Mouse (Mus musculus): ENCODE measurements around the gene Ipo13. TPM values are rescaled to one million over a fixed set of nuclear protein-coding genes. Genes with fewer than 3 reads are reported as not detected.
A peak's percentile ranks its signal among the peaks of the same experiment; 100 is the strongest.

The Ipo13 gene
- polyA plus RNA-seq, 1 experiment from 2014 or later, result 43.2 TPM

DNA sequence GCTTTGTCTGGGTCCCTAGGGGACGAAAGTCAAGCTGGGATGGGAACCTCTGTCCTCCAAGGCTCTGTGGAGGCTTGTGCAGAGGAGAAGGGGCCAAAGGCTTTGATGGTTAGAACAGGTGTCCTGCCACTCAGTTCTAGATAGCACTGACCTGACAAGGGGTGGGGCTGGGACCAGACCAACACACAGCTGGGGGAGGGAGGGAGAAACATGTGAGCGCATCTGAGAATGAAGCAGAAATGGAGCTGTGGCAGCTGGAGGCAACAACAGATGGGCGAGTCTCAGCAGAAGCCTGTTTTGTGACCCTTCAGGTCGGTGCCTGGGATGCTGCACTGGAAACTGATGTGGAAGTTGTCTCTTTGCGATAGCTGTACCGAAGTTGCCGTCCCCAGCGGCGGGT is 45.5 kb downstream of the Ipo13 start:
- H3K4me2 ChIP-seq (ENCODE audit: low read length), result no peak overlapping the region
- H3K36me3 ChIP-seq (ENCODE audit: control insufficient read depth, insufficient read depth, low read length), result peaks cover 12% of the 10 kb centered on the region
- ATAC-seq (replicated peaks; ENCODE audit: low FRiP score, low TSS enrichment, low read depth), result no peak
- WGBS, result 61% methylated on average over 9 of the region's 9 CpGs
- no peak for DNase-seq (ENCODE audit: low spot score)
- H3K9ac ChIP-seq (ENCODE audit: low read length), result no peak overlapping the region
- no peaks in the 10 kb centered on the region for H3K9me3 ChIP-seq (ENCODE audit: control insufficient read depth, low read length)
- no peaks in the 10 kb centered on the region for H3K27me3 ChIP-seq (replicated peaks; ENCODE audit: control insufficient read depth, insufficient read depth, low read length)
- peaks cover 13% of the 10 kb centered on the region for H3K4me1 ChIP-seq (replicated peaks; ENCODE audit: control insufficient read depth, insufficient read depth, low read length)
- H3K27ac ChIP-seq (ENCODE audit: low read depth), result no peak overlapping the region
- no peak overlapping the region for H3K4me3 ChIP-seq (ENCODE audit: low read depth, low read length)

DNA sequence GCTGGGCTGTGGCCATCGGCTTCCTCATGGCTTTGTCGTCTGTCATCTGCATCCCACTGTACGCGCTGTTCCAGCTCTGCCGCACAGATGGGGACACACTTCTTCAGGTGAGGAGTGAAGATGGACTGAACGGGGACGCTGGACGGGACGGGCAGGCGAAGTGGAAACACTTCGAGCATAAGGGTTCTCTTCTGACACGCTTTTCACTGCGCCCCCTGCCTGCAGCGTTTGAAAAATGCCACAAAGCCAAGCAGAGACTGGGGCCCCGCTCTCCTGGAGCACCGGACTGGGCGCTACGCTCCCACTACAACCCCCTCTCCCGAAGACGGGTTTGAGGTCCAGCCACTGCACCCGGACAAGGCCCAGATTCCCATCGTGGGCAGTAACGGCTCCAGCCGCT is 47.0 kb downstream of the Ipo13 start:
- Histone ChIP-seq H3K4me3 (ENCODE audit: low read depth, low read length) (no peak overlapping the region), H3K27ac (ENCODE audit: low read depth) (no peak overlapping the region), H3K4me2 (ENCODE audit: low read length) (no peak overlapping the region), H3K36me3 (ENCODE audit: control insufficient read depth, insufficient read depth, low read length) (peaks cover 10% of the 10 kb centered on the region), H3K9me3 (ENCODE audit: control insufficient read depth, low read length) (no peaks in the 10 kb centered on the region), H3K27me3 (replicated peaks; ENCODE audit: control insufficient read depth, insufficient read depth, low read length) (no peaks in the 10 kb centered on the region), H3K9ac (ENCODE audit: low read length) (no peak overlapping the region), H3K4me1 (replicated peaks; ENCODE audit: control insufficient read depth, insufficient read depth, low read length) (peaks cover 12% of the 10 kb centered on the region)
- peak; percentile 26; the same call in 1 of the 2 replicates for ATAC-seq (replicated peaks; ENCODE audit: low FRiP score, low TSS enrichment, low read depth)
- peak; percentile 87 for DNase-seq (ENCODE audit: low spot score)
- 21% methylated on average over 24 of the region's 24 CpGs for WGBS

DNA sequence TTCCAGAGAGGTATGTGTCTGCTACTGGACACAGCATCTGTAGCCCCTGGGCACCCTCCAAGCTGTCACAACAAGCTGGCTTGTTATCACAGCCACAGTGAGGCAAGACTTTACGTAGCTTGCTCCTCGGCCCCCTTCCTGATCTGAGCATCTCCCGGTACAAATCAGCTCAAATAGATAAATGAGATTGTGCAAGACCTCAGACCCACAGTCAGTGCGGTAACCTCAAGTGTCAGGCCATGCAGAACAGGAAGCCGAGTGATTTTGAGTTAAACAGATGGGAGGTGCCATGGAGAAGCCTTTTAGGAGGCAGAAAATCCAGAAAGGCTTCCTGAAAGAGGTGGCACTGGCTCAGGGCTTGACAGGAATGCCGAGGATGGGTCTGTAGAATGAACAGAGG is 47.8 kb downstream of the Ipo13 start:
- Histone ChIP-seq H3K9ac (ENCODE audit: low read length) (no peak overlapping the region), H3K4me1 (replicated peaks; ENCODE audit: control insufficient read depth, insufficient read depth, low read length) (peaks cover 5% of the 10 kb centered on the region; the same call in 1 of the 2 replicates), H3K36me3 (ENCODE audit: control insufficient read depth, insufficient read depth, low read length) (peaks cover 10% of the 10 kb centered on the region), H3K4me2 (ENCODE audit: low read length) (no peak overlapping the region), H3K27ac (ENCODE audit: low read depth) (no peak overlapping the region), H3K4me3 (ENCODE audit: low read depth, low read length) (no peak overlapping the region), H3K9me3 (ENCODE audit: control insufficient read depth, low read length) (no peaks in the 10 kb centered on the region), H3K27me3 (replicated peaks; ENCODE audit: control insufficient read depth, insufficient read depth, low read length) (no peaks in the 10 kb centered on the region)
- ATAC-seq (replicated peaks; ENCODE audit: low FRiP score, low TSS enrichment, low read depth) (no peak), DNase-seq (ENCODE audit: low spot score) (no peak)
- 72% methylated on average over 6 of the region's 6 CpGs for WGBS

DNA sequence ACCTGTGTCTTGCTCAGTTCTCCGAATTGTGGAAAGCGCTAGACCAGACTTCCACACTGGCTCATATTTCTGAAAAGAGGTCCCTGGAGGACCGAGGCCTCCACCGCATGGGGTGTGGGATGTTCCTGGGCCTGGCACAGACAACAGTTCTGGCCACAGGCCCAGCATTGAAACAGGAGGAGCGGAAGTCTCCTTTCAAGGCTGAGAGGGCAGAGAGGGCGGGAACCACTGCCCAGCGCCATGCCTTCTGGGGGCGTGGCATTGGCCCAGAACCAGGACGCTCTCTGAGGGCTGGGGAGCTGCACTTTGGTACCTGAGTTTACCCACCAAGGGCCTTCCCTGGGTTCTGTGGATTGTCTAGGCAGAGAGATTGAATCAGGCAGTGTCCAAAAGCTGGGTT is 48.7 kb downstream of the Ipo13 start:
- Histone ChIP-seq H3K9me3 (ENCODE audit: control insufficient read depth, low read length) (no peaks in the 10 kb centered on the region), H3K36me3 (ENCODE audit: control insufficient read depth, insufficient read depth, low read length) (peaks cover 10% of the 10 kb centered on the region), H3K27ac (ENCODE audit: low read depth) (no peak overlapping the region), H3K4me2 (ENCODE audit: low read length) (no peak overlapping the region), H3K27me3 (replicated peaks; ENCODE audit: control insufficient read depth, insufficient read depth, low read length) (no peaks in the 10 kb centered on the region), H3K9ac (ENCODE audit: low read length) (no peak overlapping the region), H3K4me3 (ENCODE audit: low read depth, low read length) (no peak overlapping the region), H3K4me1 (replicated peaks; ENCODE audit: control insufficient read depth, insufficient read depth, low read length) (peaks cover 5% of the 10 kb centered on the region; the same call in 1 of the 2 replicates)
- WGBS, result 42% methylated on average over 9 of the region's 9 CpGs
- no peak for DNase-seq (ENCODE audit: low spot score)
- no peak for ATAC-seq (replicated peaks; ENCODE audit: low FRiP score, low TSS enrichment, low read depth)

DNA sequence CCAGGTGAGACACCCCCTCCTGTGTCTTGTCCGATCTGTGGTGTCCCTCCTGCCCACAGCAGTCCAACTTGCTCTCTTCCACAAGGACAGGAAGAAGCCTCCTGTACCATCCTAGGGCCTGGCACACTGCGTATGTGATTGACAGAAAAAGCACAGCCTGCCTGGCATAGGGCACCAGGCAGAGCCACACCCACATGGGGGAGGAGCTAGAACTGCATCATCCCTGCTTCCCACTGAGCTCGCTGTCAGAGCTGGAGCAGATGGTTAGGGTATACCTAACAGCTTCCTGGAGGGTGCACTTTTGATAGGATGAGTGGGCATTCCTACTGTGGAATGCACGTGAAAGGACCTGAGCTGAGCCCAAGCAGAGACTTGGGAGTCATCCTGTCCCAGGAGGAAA is 52.0 kb downstream of the Ipo13 start:
- Histone ChIP-seq H3K4me2 (ENCODE audit: low read length) (no peak overlapping the region), H3K9ac (ENCODE audit: low read length) (no peak overlapping the region), H3K9me3 (ENCODE audit: control insufficient read depth, low read length) (no peaks in the 10 kb centered on the region), H3K27ac (ENCODE audit: low read depth) (no peak overlapping the region), H3K36me3 (ENCODE audit: control insufficient read depth, insufficient read depth, low read length) (peaks cover 11% of the 10 kb centered on the region), H3K4me1 (replicated peaks; ENCODE audit: control insufficient read depth, insufficient read depth, low read length) (peaks cover 5% of the 10 kb centered on the region; the same call in 1 of the 2 replicates), H3K27me3 (replicated peaks; ENCODE audit: control insufficient read depth, insufficient read depth, low read length) (no peaks in the 10 kb centered on the region), H3K4me3 (ENCODE audit: low read depth, low read length) (no peak overlapping the region)
- no peak for ATAC-seq (replicated peaks; ENCODE audit: low FRiP score, low TSS enrichment, low read depth)
- WGBS, result 40% methylated on average over 4 of the region's 4 CpGs
- no peak for DNase-seq (ENCODE audit: low spot score)

DNA sequence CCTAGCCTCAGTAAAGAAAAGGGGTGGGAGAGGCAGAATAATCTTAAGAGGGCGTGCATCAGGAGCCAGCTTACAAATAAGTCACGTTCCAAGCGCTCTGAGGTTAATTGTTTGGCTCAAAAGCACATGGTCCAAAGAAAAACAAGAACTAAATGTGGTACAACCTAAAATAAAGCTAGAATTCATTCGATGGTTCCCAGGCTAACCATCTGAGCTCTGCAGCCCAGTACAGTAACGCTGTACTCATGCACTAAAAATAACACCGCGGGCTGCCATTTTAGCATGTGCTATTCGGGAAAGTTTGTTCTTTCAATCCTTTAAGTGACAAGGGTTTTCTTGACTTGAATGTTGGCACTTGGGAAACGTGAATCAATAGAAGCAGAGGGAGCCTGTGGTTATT is 54.2 kb downstream of the Ipo13 start:
- Histone ChIP-seq H3K36me3 (ENCODE audit: control insufficient read depth, insufficient read depth, low read length) (peaks cover 24% of the 10 kb centered on the region), H3K4me1 (replicated peaks; ENCODE audit: control insufficient read depth, insufficient read depth, low read length) (no peaks in the 10 kb centered on the region), H3K9ac (ENCODE audit: low read length) (no peak overlapping the region), H3K27me3 (replicated peaks; ENCODE audit: control insufficient read depth, insufficient read depth, low read length) (no peaks in the 10 kb centered on the region), H3K4me2 (ENCODE audit: low read length) (no peak overlapping the region), H3K9me3 (ENCODE audit: control insufficient read depth, low read length) (no peaks in the 10 kb centered on the region), H3K27ac (ENCODE audit: low read depth) (no peak overlapping the region), H3K4me3 (ENCODE audit: low read depth, low read length) (no peak overlapping the region)
- no peak for DNase-seq (ENCODE audit: low spot score)
- WGBS, result 89% methylated on average over 9 of the region's 9 CpGs
- no peak for ATAC-seq (replicated peaks; ENCODE audit: low FRiP score, low TSS enrichment, low read depth)

DNA sequence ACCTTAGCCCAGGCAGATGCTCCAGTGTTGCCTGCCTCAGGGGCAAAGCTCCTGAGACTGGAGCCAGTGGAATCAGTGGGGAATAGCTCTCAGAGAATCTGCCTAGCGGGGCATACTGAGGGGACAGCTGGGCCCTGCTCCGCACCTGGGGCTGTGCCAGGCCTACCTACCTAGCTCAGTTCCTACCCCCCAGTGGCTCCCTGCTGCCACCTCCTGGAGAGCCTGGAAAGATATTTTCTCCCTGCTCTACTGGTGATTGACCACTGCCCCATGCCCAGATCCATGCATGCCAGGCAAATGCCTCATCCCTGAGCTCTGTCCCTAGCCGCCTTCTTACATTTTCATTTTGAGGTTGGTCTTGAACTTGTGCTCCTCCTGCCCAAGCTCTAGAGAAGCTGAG is 56.0 kb downstream of the Ipo13 start:
- H3K4me3 ChIP-seq (ENCODE audit: low read depth, low read length), result no peak overlapping the region
- DNase-seq (ENCODE audit: low spot score), result peak; percentile 72
- no peak overlapping the region for H3K4me2 ChIP-seq (ENCODE audit: low read length)
- H3K36me3 ChIP-seq (ENCODE audit: control insufficient read depth, insufficient read depth, low read length), result peaks cover 17% of the 10 kb centered on the region
- ATAC-seq (replicated peaks; ENCODE audit: low FRiP score, low TSS enrichment, low read depth), result 0 out of 2 replicates have a peak, but pooled peaks have one; percentile 20
- no peak overlapping the region for H3K27ac ChIP-seq (ENCODE audit: low read depth)
- H3K4me1 ChIP-seq (replicated peaks; ENCODE audit: control insufficient read depth, insufficient read depth, low read length), result no peaks in the 10 kb centered on the region
- 74% methylated on average over 3 of the region's 3 CpGs for WGBS
- no peaks in the 10 kb centered on the region for H3K27me3 ChIP-seq (replicated peaks; ENCODE audit: control insufficient read depth, insufficient read depth, low read length)
- no peak overlapping the region for H3K9ac ChIP-seq (ENCODE audit: low read length)
- no peaks in the 10 kb centered on the region for H3K9me3 ChIP-seq (ENCODE audit: control insufficient read depth, low read length)

DNA sequence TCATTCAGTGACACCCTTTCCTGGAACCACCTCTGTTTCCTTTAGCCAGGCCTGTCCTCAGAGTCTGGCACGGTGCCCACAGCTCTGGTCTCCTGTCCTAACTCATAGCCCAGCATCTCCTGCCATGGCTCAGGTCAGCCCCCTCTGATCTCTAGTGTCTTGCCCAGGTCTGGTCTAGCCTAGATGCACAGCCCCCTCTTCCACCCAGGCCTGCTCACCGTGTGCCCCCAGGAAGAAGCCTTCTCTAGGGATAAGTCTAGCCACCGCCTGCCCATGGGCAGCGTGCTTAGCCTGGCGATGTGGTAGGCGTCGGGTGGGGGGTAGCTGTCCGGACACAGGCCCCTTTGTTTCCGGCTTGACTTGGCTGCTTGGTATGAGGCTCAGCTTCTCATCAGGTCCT is 59.7 kb downstream of the Ipo13 start:
- no peak for ATAC-seq (replicated peaks; ENCODE audit: low FRiP score, low TSS enrichment, low read depth)
- H3K36me3 ChIP-seq (ENCODE audit: control insufficient read depth, insufficient read depth, low read length), result peaks cover 14% of the 10 kb centered on the region
- no peaks in the 10 kb centered on the region for H3K27me3 ChIP-seq (replicated peaks; ENCODE audit: control insufficient read depth, insufficient read depth, low read length)
- H3K27ac ChIP-seq (ENCODE audit: low read depth), result no peak overlapping the region
- WGBS, result 75% methylated on average over 9 of the region's 9 CpGs
- no peaks in the 10 kb centered on the region for H3K4me1 ChIP-seq (replicated peaks; ENCODE audit: control insufficient read depth, insufficient read depth, low read length)
- H3K9ac ChIP-seq (ENCODE audit: low read length), result no peak overlapping the region
- no peak overlapping the region for H3K4me3 ChIP-seq (ENCODE audit: low read depth, low read length)
- no peak overlapping the region for H3K4me2 ChIP-seq (ENCODE audit: low read length)
- no peak for DNase-seq (ENCODE audit: low spot score)
- H3K9me3 ChIP-seq (ENCODE audit: control insufficient read depth, low read length), result no peaks in the 10 kb centered on the region

DNA sequence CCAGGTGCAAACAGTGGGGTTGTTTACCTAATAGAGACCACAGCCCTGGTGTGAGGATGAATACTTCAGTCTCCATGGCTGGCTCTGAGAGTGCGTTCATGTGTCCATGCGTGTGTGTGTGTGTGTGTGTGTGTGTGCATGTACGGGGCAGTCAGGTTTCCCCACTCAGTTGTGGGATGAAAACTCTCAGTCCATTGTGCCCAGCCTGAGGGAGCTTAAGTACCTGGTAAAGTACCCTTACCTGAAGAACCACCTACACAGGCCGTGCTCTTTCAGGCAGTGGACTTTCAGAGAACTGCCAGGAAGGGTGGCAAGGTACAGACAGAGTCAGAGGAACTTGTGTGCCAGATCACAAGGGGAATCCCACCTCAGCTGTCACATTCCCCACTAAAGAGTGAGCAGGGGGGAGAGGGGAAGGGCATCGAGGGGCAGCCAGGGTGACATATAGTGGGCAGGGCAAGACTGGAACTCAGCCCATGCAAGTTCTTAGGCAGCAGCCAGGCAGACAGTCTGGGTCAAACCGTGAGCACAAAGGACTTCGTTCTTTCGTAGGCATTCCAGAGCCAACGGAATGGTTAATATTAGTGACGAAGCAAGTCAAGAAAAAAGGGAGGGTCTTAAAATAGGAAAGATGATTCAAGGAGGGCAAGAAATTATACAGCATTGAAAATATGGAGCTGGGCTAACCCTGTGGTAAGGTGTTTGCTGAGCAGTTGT is 62.5 kb downstream of the Ipo13 start:
- Histone ChIP-seq H3K4me1 (replicated peaks; ENCODE audit: control insufficient read depth, insufficient read depth, low read length) (no peaks in the 10 kb centered on the region), H3K4me3 (ENCODE audit: low read depth, low read length) (no peak overlapping the region), H3K27me3 (replicated peaks; ENCODE audit: control insufficient read depth, insufficient read depth, low read length) (no peaks in the 10 kb centered on the region), H3K9me3 (ENCODE audit: control insufficient read depth, low read length) (no peaks in the 10 kb centered on the region), H3K36me3 (ENCODE audit: control insufficient read depth, insufficient read depth, low read length) (peaks cover 7% of the 10 kb centered on the region), H3K4me2 (ENCODE audit: low read length) (no peak overlapping the region), H3K27ac (ENCODE audit: low read depth) (no peak overlapping the region), H3K9ac (ENCODE audit: low read length) (no peak overlapping the region)
- 82% methylated on average over 10 of the region's 10 CpGs for WGBS
- ATAC-seq (replicated peaks; ENCODE audit: low FRiP score, low TSS enrichment, low read depth), result no peak
- no peak for DNase-seq (ENCODE audit: low spot score)

Measured in intestine, embryonic 14.5 days (tissue).